Mouse (Mus musculus) forebrain, postnatal 0 days (tissue): Measurements from ENCODE around the gene Angel2. TPM values are rescaled to one million over a fixed set of nuclear protein-coding genes. Genes with fewer than 3 reads are reported as not detected.

Source experiments
- ATAC-seq: fragments of 200-750 bp; cut with Nextera tagmentation; 2 replicates; pipeline ENCODE4 v1.8.0; 2017; ENCODE audit warnings: mild to moderate bottlenecking, moderate library complexity
- DNase-seq: peaks from one replicate; pipeline ENCODE4 v3.0.0-alpha.2; 2015
- H3K27ac ChIP-seq: fragments of 300-500 bp; sonication (generic); 2 replicates; pipeline ENCODE4 v1.5.1; 2014; ENCODE audit warnings: low read depth, mild to moderate bottlenecking, antibody characterized with exemption, low read length, moderate library complexity, mixed read lengths
- H3K27me3 ChIP-seq: fragments of 300-500 bp; sonication (generic); 2 replicates; pipeline ENCODE4 v1.6.1; 2014; ENCODE audit warnings: mild to moderate bottlenecking, low read length, mixed read lengths; ENCODE audit not compliant: insufficient read depth
- H3K36me3 ChIP-seq: fragments of 300-500 bp; sonication (generic); 2 replicates; pipeline ENCODE4 v1.6.1; 2014; ENCODE audit warnings: mild to moderate bottlenecking, moderate library complexity; ENCODE audit not compliant: insufficient read depth
- H3K4me1 ChIP-seq: fragments of 300-500 bp; sonication (generic); 2 replicates; pipeline ENCODE4 v1.6.1; 2014; ENCODE audit warnings: antibody characterized with exemption; ENCODE audit not compliant: insufficient read depth
- H3K4me2 ChIP-seq: fragments of 300-500 bp; sonication (generic); 2 replicates; pipeline ENCODE4 v1.6.1; 2014; ENCODE audit warnings: low read depth, mild to moderate bottlenecking, moderate library complexity
- H3K4me3 ChIP-seq: fragments of 300-500 bp; sonication (generic); 2 replicates; pipeline ENCODE4 v1.5.1; 2014; ENCODE audit warnings: low read depth, low read length, mixed read lengths
- H3K9ac ChIP-seq: fragments of 300-500 bp; sonication (generic); 2 replicates; pipeline ENCODE4 v1.6.1; 2014; ENCODE audit warnings: mild to moderate bottlenecking
- H3K9me3 ChIP-seq: fragments of 300-500 bp; sonication (generic); 2 replicates; pipeline ENCODE4 v1.6.1; 2016; ENCODE audit warnings: low read length
- CTCF ChIP-seq: sonication (generic); IDR thresholded peaks from 2 replicates; pipeline ENCODE4 v1.5.1; 2016; ENCODE audit warnings: antibody characterized with exemption, control low read depth, low read depth
- WGBS: fragments of 180-500 bp; shearing (Covaris S2); extraction: QIAGEN DNeasy Blood & Tissue Kit; methylation state at CpG from one replicate; pipeline ENCODE4 v1.1.7; 2014; 5-methylcytosine and 5-hydroxymethylcytosine counted together
- polyA plus RNA-seq: library from polyadenylated mRNA; unstranded; fragments of >200 nt; fragmentation: Nextera tagmentation; extraction: Ambion mirVana; gene quantifications from 2 replicates; pipeline ENCODE4 v1.2.1, GENCODE M21; 2015
- total RNA-seq: library from RNA; depleted of rRNA; stranded (reverse); fragments of >200 nt; gene quantifications from 2 replicates; pipeline ENCODE4 v1.2.3, GENCODE M21; 2014

Angel2 gene
- total and polyA plus RNA-seq, 2 experiments from 2014 or later, result 47.7 to 49.1 TPM

- no peaks in the 10 kb centered on the region for H3K27me3 ChIP-seq
- 80% methylated on average over 6 of the region's 6 CpGs for WGBS
Measured at GRCm38 (mm10) chr1:190893559-190894167, 31.2 kb upstream of the Angel2 start.

GRCm38 (mm10) chr1:190898186-190898585, 26.7 kb upstream of the Angel2 start:
- Histone ChIP-seq H3K27me3 (no peaks in the 10 kb centered on the region), H3K36me3 (peaks cover 24% of the 10 kb centered on the region), H3K9ac (no peak overlapping the region), H3K27ac (no peak overlapping the region), H3K4me3 (no peak overlapping the region), H3K9me3 (no peaks in the 10 kb centered on the region), H3K4me1 (no peaks in the 10 kb centered on the region), H3K4me2 (no peak overlapping the region)
- no peak for TF ChIP-seq CTCF
- WGBS, result 96% methylated on average over 3 of the region's 3 CpGs
- ATAC-seq (no peak), DNase-seq (no peak)

More at GRCm38 (mm10) chr1:190893559-190894167, 31.2 kb upstream of the Angel2 start:
- no peaks in the 10 kb centered on the region for H3K4me1 ChIP-seq
- no peak overlapping the region for H3K9ac ChIP-seq
- peaks cover 27% of the 10 kb centered on the region for H3K36me3 ChIP-seq
- H3K4me3 ChIP-seq, result no peak overlapping the region
- no peak overlapping the region for H3K27ac ChIP-seq
- ATAC-seq (no peak), DNase-seq (no peak)
- no peaks in the 10 kb centered on the region for H3K9me3 ChIP-seq
- TF ChIP-seq CTCF, result no peak
- H3K4me2 ChIP-seq, result no peak overlapping the region

GRCm38 (mm10) chr1:190898899-190899575, 25.9 kb upstream of the Angel2 start:
- ATAC-seq (no peak), DNase-seq (no peak)
- Histone ChIP-seq H3K27ac (no peak overlapping the region), H3K4me2 (no peak overlapping the region), H3K36me3 (peaks cover 31% of the 10 kb centered on the region), H3K27me3 (no peaks in the 10 kb centered on the region), H3K4me3 (no peak overlapping the region), H3K4me1 (no peaks in the 10 kb centered on the region), H3K9me3 (no peaks in the 10 kb centered on the region), H3K9ac (no peak overlapping the region)
- TF ChIP-seq CTCF, result no peak
- WGBS, result 90% methylated on average over 9 of the region's 9 CpGs

GRCm38 (mm10) chr1:190901082-190901481, 23.8 kb upstream of the Angel2 start:
- 66% methylated on average over 2 of the region's 2 CpGs for WGBS

GRCm38 (mm10) chr1:190904136-190904535, 20.8 kb upstream of the Angel2 start:
- H3K27me3 ChIP-seq, result no peaks in the 10 kb centered on the region
- no peak overlapping the region for H3K9ac ChIP-seq
- DNase-seq (no peak), ATAC-seq (no peak)
- WGBS, result 96% methylated on average over 3 of the region's 3 CpGs
- H3K36me3 ChIP-seq, result peaks cover 18% of the 10 kb centered on the region
- H3K4me2 ChIP-seq, result no peak overlapping the region
- no peak for TF ChIP-seq CTCF
- H3K4me1 ChIP-seq, result no peaks in the 10 kb centered on the region
- no peak overlapping the region for H3K4me3 ChIP-seq
- H3K27ac ChIP-seq, result no peak overlapping the region
- no peaks in the 10 kb centered on the region for H3K9me3 ChIP-seq

More at GRCm38 (mm10) chr1:190901082-190901481, 23.8 kb upstream of the Angel2 start:
- no peaks in the 10 kb centered on the region for H3K9me3 ChIP-seq
- no peak overlapping the region for H3K4me3 ChIP-seq
- DNase-seq, result no peak
- H3K9ac ChIP-seq, result no peak overlapping the region
- H3K4me1 ChIP-seq, result no peaks in the 10 kb centered on the region
- no peak for ATAC-seq
- no peak overlapping the region for H3K27ac ChIP-seq
- H3K27me3 ChIP-seq, result no peaks in the 10 kb centered on the region
- H3K4me2 ChIP-seq, result no peak overlapping the region
- no peak for TF ChIP-seq CTCF
- H3K36me3 ChIP-seq, result peaks cover 34% of the 10 kb centered on the region

- ATAC-seq, result no peak
- H3K4me1 ChIP-seq, result no peaks in the 10 kb centered on the region
- no peak overlapping the region for H3K9ac ChIP-seq
- H3K27ac ChIP-seq, result no peak overlapping the region
- no peak overlapping the region for H3K4me2 ChIP-seq
- DNase-seq, result no peak
- H3K9me3 ChIP-seq, result no peaks in the 10 kb centered on the region
- no peak overlapping the region for H3K4me3 ChIP-seq
- 90% methylated on average over 16 of the region's 16 CpGs for WGBS
- no peak for TF ChIP-seq CTCF
- no peaks in the 10 kb centered on the region for H3K27me3 ChIP-seq
- peaks cover 17% of the 10 kb centered on the region for H3K36me3 ChIP-seq
Measured at GRCm38 (mm10) chr1:190904714-190905113, 20.2 kb upstream of the Angel2 start.

GRCm38 (mm10) chr1:190910836-190911235, 14.1 kb upstream of the Angel2 start:
- Histone ChIP-seq H3K27me3 (no peaks in the 10 kb centered on the region), H3K36me3 (no peaks in the 10 kb centered on the region), H3K4me3 (peak overlapping the region; percentile 74), H3K4me1 (peaks cover 19% of the 10 kb centered on the region), H3K27ac (no peak overlapping the region), H3K9me3 (no peaks in the 10 kb centered on the region), H3K9ac (peak overlapping the region; percentile 92), H3K4me2 (peak overlapping the region; percentile 97)
- no peak for TF ChIP-seq CTCF
- 79% methylated on average over 6 of the region's 6 CpGs for WGBS
- no peak for DNase-seq
- ATAC-seq, result no peak
